Mouse (Mus musculus): ENCODE results near the gene Pmm2. TPM values are rescaled to one million over a fixed set of nuclear protein-coding genes. Genes with fewer than 3 reads are reported as not detected.

The Pmm2 gene
- polyA plus RNA-seq, 1 experiment = 31.7 TPM

GRCm38 (mm10) chr16:8686871-8687535 lies 49.5 kb downstream of the Pmm2 start:
- Histone ChIP-seq H3K27me3 (ENCODE audit: control insufficient read depth, insufficient read depth, insufficient read length) (no peaks in the 10 kb centered on the region), H3ac (ENCODE audit: control insufficient read depth, insufficient read length) (no peak overlapping the region), H3K4me3 (no peak overlapping the region), H3K36me3 (ENCODE audit: control insufficient read depth, insufficient read depth) (peaks cover 17% of the 10 kb centered on the region), H3K79me2 (ENCODE audit: control insufficient read depth, insufficient read depth) (no peaks in the 10 kb centered on the region), H3K4me2 (ENCODE audit: low read depth) (no peak overlapping the region)
- no peak for TF ChIP-seq MAX (IDR thresholded peaks at IDR 0.05; ENCODE audit: low read depth)
- peak in 1 of 3 experiments; percentile 56 for TF ChIP-seq MYOD1 (IDR thresholded peaks at IDR 0.05; ENCODE audit: control insufficient read depth in 1 of 3, insufficient read length in 2 of 3, low read depth in 2 of 3)
- peak; percentile 69 for TF ChIP-seq POLR2AphosphoS2 (IDR thresholded peaks at IDR 0.05; ENCODE audit: insufficient read length, low read depth)

- Histone ChIP-seq H3K79me2 (ENCODE audit: control insufficient read depth, insufficient read depth) (no peaks in the 10 kb centered on the region), H3K27me3 (ENCODE audit: control insufficient read depth, insufficient read depth, insufficient read length) (no peaks in the 10 kb centered on the region), H3K4me3 (no peak overlapping the region), H3ac (ENCODE audit: control insufficient read depth, insufficient read length) (no peak overlapping the region), H3K36me3 (ENCODE audit: control insufficient read depth, insufficient read depth) (peaks cover 18% of the 10 kb centered on the region), H3K4me2 (ENCODE audit: low read depth) (no peak overlapping the region)
- no peak for TF ChIP-seq MYOG (IDR thresholded peaks at IDR 0.05; ENCODE audit: control insufficient read depth in 1 of 3, insufficient read depth in 1 of 3, insufficient read length in 2 of 3, low read depth in 2 of 3)
- no peak for TF ChIP-seq POLR2AphosphoS2 (IDR thresholded peaks at IDR 0.05; ENCODE audit: insufficient read length, low read depth)
- no peak for TF ChIP-seq POLR2A (IDR thresholded peaks at IDR 0.05; ENCODE audit: insufficient read length, low read depth)
- TF ChIP-seq REST (IDR thresholded peaks at IDR 0.05; ENCODE audit: insufficient read depth, insufficient read length) = no peak
- TF ChIP-seq E2F4 (IDR thresholded peaks at IDR 0.05; ENCODE audit: insufficient read depth) = no peak
- TF ChIP-seq TCF12 (IDR thresholded peaks at IDR 0.05; ENCODE audit: insufficient read depth, poor library complexity, severe bottlenecking) = no peak
- no peak for TF ChIP-seq MAX (IDR thresholded peaks at IDR 0.05; ENCODE audit: low read depth)
- TF ChIP-seq USF1 (IDR thresholded peaks at IDR 0.05; ENCODE audit: low read depth) = no peak
Observed at GRCm38 (mm10) chr16:8687559-8688112, 50.2 kb downstream of the Pmm2 start.

GRCm38 (mm10) chr16:8689979-8690656 lies 52.6 kb downstream of the Pmm2 start:
- H3K4me3 ChIP-seq = no peak overlapping the region
- TF ChIP-seq MYOG (IDR thresholded peaks at IDR 0.05; ENCODE audit: control insufficient read depth in 1 of 3, insufficient read depth in 1 of 3, insufficient read length in 2 of 3, low read depth in 2 of 3) (no peak), TCF3 (IDR thresholded peaks at IDR 0.05; ENCODE audit: insufficient read length, low read depth) (no peak), USF1 (IDR thresholded peaks at IDR 0.05; ENCODE audit: low read depth) (no peak), MYOD1 (IDR thresholded peaks at IDR 0.05; ENCODE audit: control insufficient read depth in 1 of 3, insufficient read length in 2 of 3, low read depth in 2 of 3) (no peak), SRF (IDR thresholded peaks at IDR 0.05; ENCODE audit: control insufficient read depth, insufficient read length, low read depth) (no peak), POLR2A (IDR thresholded peaks at IDR 0.05; ENCODE audit: insufficient read length, low read depth) (no peak), MAX (IDR thresholded peaks at IDR 0.05; ENCODE audit: low read depth) (no peak), E2F4 (IDR thresholded peaks at IDR 0.05; ENCODE audit: insufficient read depth) (no peak), CEBPB (IDR thresholded peaks at IDR 0.05; ENCODE audit: insufficient read depth, poor library complexity, severe bottlenecking) (no peak), REST (IDR thresholded peaks at IDR 0.05; ENCODE audit: insufficient read depth, insufficient read length) (no peak), TCF12 (IDR thresholded peaks at IDR 0.05; ENCODE audit: insufficient read depth, poor library complexity, severe bottlenecking) (no peak), POLR2AphosphoS2 (IDR thresholded peaks at IDR 0.05; ENCODE audit: insufficient read length, low read depth) (no peak)
- H3ac ChIP-seq (ENCODE audit: control insufficient read depth, insufficient read length) = no peak overlapping the region
- no peaks in the 10 kb centered on the region for H3K27me3 ChIP-seq (ENCODE audit: control insufficient read depth, insufficient read depth, insufficient read length)
- peaks cover 39% of the 10 kb centered on the region for H3K36me3 ChIP-seq (ENCODE audit: control insufficient read depth, insufficient read depth)
- H3K79me2 ChIP-seq (ENCODE audit: control insufficient read depth, insufficient read depth) = no peaks in the 10 kb centered on the region
- no peak overlapping the region for H3K4me2 ChIP-seq (ENCODE audit: low read depth)

GRCm38 (mm10) chr16:8691206-8691605 lies 53.7 kb downstream of the Pmm2 start:
- no peaks in the 10 kb centered on the region for H3K79me2 ChIP-seq (ENCODE audit: control insufficient read depth, insufficient read depth)
- no peak for TF ChIP-seq MAX (IDR thresholded peaks at IDR 0.05; ENCODE audit: low read depth)
- no peak for TF ChIP-seq TCF3 (IDR thresholded peaks at IDR 0.05; ENCODE audit: insufficient read length, low read depth)
- no peak for TF ChIP-seq MYOD1 (IDR thresholded peaks at IDR 0.05; ENCODE audit: control insufficient read depth in 1 of 3, insufficient read length in 2 of 3, low read depth in 2 of 3)
- no peak for TF ChIP-seq MYOG (IDR thresholded peaks at IDR 0.05; ENCODE audit: control insufficient read depth in 1 of 3, insufficient read depth in 1 of 3, insufficient read length in 2 of 3, low read depth in 2 of 3)
- TF ChIP-seq CEBPB (IDR thresholded peaks at IDR 0.05; ENCODE audit: insufficient read depth, poor library complexity, severe bottlenecking) = no peak
- no peak for TF ChIP-seq TCF12 (IDR thresholded peaks at IDR 0.05; ENCODE audit: insufficient read depth, poor library complexity, severe bottlenecking)
- TF ChIP-seq POLR2A (IDR thresholded peaks at IDR 0.05; ENCODE audit: insufficient read length, low read depth) = no peak
- TF ChIP-seq USF1 (IDR thresholded peaks at IDR 0.05; ENCODE audit: low read depth) = no peak
- TF ChIP-seq POLR2AphosphoS2 (IDR thresholded peaks at IDR 0.05; ENCODE audit: insufficient read length, low read depth) = no peak
- TF ChIP-seq E2F4 (IDR thresholded peaks at IDR 0.05; ENCODE audit: insufficient read depth) = no peak
- no peak for TF ChIP-seq REST (IDR thresholded peaks at IDR 0.05; ENCODE audit: insufficient read depth, insufficient read length)
- no peak for TF ChIP-seq SRF (IDR thresholded peaks at IDR 0.05; ENCODE audit: control insufficient read depth, insufficient read length, low read depth)

More at GRCm38 (mm10) chr16:8691206-8691605, 53.7 kb downstream of the Pmm2 start:
- no peaks in the 10 kb centered on the region for H3K27me3 ChIP-seq (ENCODE audit: control insufficient read depth, insufficient read depth, insufficient read length)
- H3K36me3 ChIP-seq (ENCODE audit: control insufficient read depth, insufficient read depth) = peaks cover 44% of the 10 kb centered on the region
- H3ac ChIP-seq (ENCODE audit: control insufficient read depth, insufficient read length) = no peak overlapping the region
- H3K4me2 ChIP-seq (ENCODE audit: low read depth) = no peak overlapping the region
- no peak overlapping the region for H3K4me3 ChIP-seq

Data from myocyte (in vitro differentiated cells).